Mouse (Mus musculus) liver, embryonic 16.5 days (tissue): ENCODE measurements around the gene Ror2. TPM values are rescaled to one million over a fixed set of nuclear protein-coding genes. Genes with fewer than 3 reads are reported as not detected.

Experiments used
- ATAC-seq: fragments of 200-750 bp; cut with Nextera tagmentation; 2 replicates; pipeline ENCODE4 v1.8.0; 2017; ENCODE audit warnings: low read depth, mild to moderate bottlenecking, moderate number of reproducible peaks, moderate library complexity
- H3K27ac ChIP-seq: fragments of 300-500 bp; sonication (generic); 2 replicates; pipeline ENCODE4 v1.5.1; 2014; ENCODE audit warnings: mild to moderate bottlenecking, low read length
- H3K27me3 ChIP-seq: fragments of 300-500 bp; sonication (generic); 2 replicates; pipeline ENCODE4 v1.6.1; 2014; ENCODE audit warnings: low read depth, low read length, mixed read lengths; ENCODE audit not compliant: control insufficient read depth, insufficient read depth
- H3K36me3 ChIP-seq: fragments of 300-500 bp; sonication (generic); 2 replicates; pipeline ENCODE4 v1.6.1; 2014; ENCODE audit warnings: mild to moderate bottlenecking; ENCODE audit not compliant: control insufficient read depth, insufficient read depth
- H3K4me1 ChIP-seq: fragments of 300-500 bp; sonication (generic); 2 replicates; pipeline ENCODE4 v1.6.1; 2014; ENCODE audit warnings: low read depth, low read length, mixed read lengths; ENCODE audit not compliant: control insufficient read depth
- H3K4me2 ChIP-seq: fragments of 300-500 bp; sonication (generic); 2 replicates; pipeline ENCODE4 v1.6.1; 2014; ENCODE audit warnings: low read depth, low read length, mixed read lengths
- H3K4me3 ChIP-seq: fragments of 300-500 bp; sonication (generic); 2 replicates; pipeline ENCODE4 v1.5.1; 2014; ENCODE audit warnings: low read depth, mild to moderate bottlenecking, low read length
- H3K9ac ChIP-seq: fragments of 300-500 bp; sonication (generic); 2 replicates; pipeline ENCODE4 v1.6.1; 2014; ENCODE audit warnings: low read depth, low read length
- H3K9me3 ChIP-seq: fragments of 300-500 bp; sonication (generic); replicated peaks from 2 replicates; pipeline ENCODE4 v1.6.1; 2016; ENCODE audit warnings: low read length; ENCODE audit not compliant: control insufficient read depth
- WGBS: fragments of 180-500 bp; shearing (Covaris S2); extraction: QIAGEN DNeasy Blood & Tissue Kit; methylation state at CpG from one replicate; pipeline ENCODE4 v1.1.7; 2014; ENCODE audit not compliant: insufficient replicate concordance; 5-methylcytosine and 5-hydroxymethylcytosine counted together
- polyA plus RNA-seq: library from polyadenylated mRNA; unstranded; fragments of >200 nt; fragmentation: Nextera tagmentation; extraction: Ambion mirVana; gene quantifications from 2 replicates; pipeline ENCODE4 v1.2.1, GENCODE M21; 2015

The Ror2 gene
- polyA plus RNA-seq, 1 experiment from 2014 or later: 0.24 TPM

DNA sequence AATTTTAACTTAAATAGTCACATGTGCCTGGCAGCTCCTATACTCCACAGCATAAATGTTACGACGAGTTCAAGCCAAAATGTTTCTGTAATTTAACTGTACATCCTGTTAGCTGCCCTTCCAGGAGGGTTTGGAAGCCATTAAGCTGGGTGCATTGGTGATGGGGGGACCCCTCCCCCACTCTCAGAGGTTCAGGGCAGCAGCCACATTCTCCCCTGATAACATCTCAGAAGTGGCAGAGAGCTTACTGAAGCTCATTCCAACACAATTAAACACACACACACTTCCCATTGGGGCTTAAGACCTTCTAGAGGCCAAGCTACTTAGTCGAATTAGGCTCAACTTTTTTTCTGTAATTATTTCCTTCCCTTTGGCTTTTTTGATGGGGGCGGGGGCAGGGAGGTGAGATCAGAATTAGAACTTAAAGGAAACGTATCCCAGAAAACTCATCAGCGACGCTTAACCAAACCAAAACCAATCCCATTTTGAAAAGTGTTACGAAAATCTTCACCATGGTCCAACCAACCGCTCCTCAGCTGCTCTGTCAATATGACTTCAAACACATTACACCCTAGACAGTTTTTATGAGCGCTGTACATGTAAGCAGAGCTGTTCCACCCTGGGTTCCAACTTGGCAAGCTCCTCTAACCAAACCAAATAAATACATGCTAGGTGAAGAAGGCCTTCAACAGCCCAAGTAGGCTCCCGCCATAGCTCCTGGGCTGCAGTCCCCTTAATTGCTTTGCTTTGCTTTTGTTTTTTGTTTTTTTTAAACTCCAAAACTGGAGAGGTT is 4.1 kb downstream of the Ror2 start:
- Histone ChIP-seq H3K9ac (no peak overlapping the region), H3K27me3 (peaks cover 29% of the 10 kb centered on the region), H3K4me2 (no peak overlapping the region), H3K9me3 (no peaks in the 10 kb centered on the region), H3K27ac (no peak overlapping the region), H3K4me3 (no peak overlapping the region), H3K36me3 (no peaks in the 10 kb centered on the region), H3K4me1 (no peaks in the 10 kb centered on the region)
- 44% methylated on average over 11 of the region's 11 CpGs for WGBS
- no peak for ATAC-seq

DNA sequence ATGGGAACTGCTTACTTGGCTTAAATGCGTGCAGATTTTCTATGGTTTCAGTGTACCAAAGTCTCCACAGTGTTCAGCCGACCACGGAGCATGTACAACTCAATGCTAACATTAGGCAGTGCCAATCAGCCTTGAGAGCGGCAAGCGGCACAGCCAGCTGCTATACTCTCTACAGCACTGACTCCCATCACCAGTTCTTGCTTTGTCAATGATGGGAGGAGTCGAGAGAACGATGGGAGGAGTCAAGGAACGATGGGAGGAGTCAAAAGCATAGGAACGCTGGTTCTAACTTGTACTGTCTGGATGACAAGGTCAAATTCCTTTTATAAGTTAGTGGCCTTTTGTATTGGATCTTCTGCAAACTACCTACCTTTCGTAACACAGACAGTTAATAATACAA is 7.0 kb downstream of the Ror2 start:
- Histone ChIP-seq H3K9me3 (no peaks in the 10 kb centered on the region), H3K27me3 (no peaks in the 10 kb centered on the region; the same call in 1 of the 2 replicates), H3K4me1 (no peaks in the 10 kb centered on the region), H3K4me2 (no peak overlapping the region), H3K27ac (no peak overlapping the region), H3K4me3 (no peak overlapping the region), H3K36me3 (no peaks in the 10 kb centered on the region), H3K9ac (no peak overlapping the region)
- no peak for ATAC-seq
- 56% methylated on average over 10 of the region's 10 CpGs for WGBS

DNA sequence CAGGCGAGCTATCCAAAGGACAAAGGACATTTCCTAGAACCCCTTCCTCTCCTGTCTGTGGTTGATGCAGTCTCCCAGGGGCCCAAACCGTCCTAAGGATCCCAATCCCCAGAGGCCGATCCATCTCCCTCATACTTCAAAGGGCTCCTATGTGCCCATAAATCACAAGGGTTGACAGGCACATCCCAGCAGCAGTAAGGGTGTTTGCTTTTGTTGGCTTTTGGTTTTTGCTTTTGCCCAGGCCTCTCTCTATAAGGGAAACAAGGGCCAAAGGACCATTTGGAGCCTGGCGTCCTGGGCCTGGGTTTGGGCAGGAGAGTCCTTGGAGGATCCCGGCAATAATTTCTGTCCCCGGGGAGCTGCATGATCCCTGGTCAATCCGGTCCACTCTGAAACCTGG is 9.5 kb downstream of the Ror2 start:
- Histone ChIP-seq H3K4me3 (no peak overlapping the region), H3K9ac (no peak overlapping the region), H3K27me3 (no peaks in the 10 kb centered on the region), H3K27ac (no peak overlapping the region), H3K4me2 (no peak overlapping the region), H3K4me1 (no peaks in the 10 kb centered on the region), H3K9me3 (no peaks in the 10 kb centered on the region), H3K36me3 (no peaks in the 10 kb centered on the region)
- no peak for ATAC-seq
- 42% methylated on average over 7 of the region's 7 CpGs for WGBS

DNA sequence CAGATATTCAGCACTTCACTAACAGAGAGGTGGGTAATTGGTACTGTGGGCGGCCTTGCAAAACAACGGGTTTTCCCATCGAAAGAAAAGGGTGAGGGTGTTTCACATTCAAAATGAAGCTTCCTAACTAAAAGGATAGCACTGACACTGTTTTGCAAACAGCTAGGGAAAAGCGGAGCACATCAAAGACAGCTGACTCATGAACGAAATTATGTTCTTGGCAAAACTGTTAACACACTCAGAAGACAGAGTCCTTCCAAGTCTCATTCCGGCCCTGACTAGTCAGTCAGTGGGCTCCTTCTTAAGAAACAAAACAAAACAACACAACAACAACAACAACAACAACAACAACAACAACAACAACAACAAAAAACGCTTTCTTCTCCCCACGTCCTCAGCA is 10.1 kb downstream of the Ror2 start:
- no peak overlapping the region for H3K9ac ChIP-seq
- no peak overlapping the region for H3K4me3 ChIP-seq
- no peaks in the 10 kb centered on the region for H3K27me3 ChIP-seq
- WGBS: 56% methylated on average over 8 of the region's 8 CpGs
- no peak overlapping the region for H3K27ac ChIP-seq
- no peaks in the 10 kb centered on the region for H3K9me3 ChIP-seq
- no peaks in the 10 kb centered on the region for H3K4me1 ChIP-seq
- H3K4me2 ChIP-seq: no peak overlapping the region
- H3K36me3 ChIP-seq: no peaks in the 10 kb centered on the region
- ATAC-seq: no peak

DNA sequence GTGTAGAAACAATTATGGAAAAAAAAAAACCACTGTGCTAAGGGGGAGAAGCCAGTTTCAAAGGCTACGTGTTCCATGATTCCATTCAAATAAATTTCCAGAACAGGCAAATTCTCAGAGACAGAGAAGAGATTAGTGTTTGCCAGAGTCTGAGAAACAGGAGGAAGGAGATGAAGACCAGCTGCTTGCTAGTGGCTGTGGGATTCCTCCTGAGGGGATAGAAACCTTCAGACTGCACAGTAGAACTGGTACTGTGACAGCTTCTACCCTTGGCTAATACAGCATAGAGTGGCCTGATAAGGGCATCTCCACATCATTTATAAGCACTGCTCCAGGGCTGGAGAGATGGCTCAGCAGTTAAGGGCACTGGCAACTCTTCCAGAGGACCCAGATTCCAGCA is 11.2 kb downstream of the Ror2 start:
- no peak overlapping the region for H3K4me2 ChIP-seq
- no peaks in the 10 kb centered on the region for H3K9me3 ChIP-seq
- H3K4me1 ChIP-seq: no peaks in the 10 kb centered on the region
- 79% methylated on average over 1 of the region's 1 CpGs for WGBS
- no peaks in the 10 kb centered on the region for H3K27me3 ChIP-seq
- H3K4me3 ChIP-seq: no peak overlapping the region
- no peak overlapping the region for H3K27ac ChIP-seq
- no peak overlapping the region for H3K9ac ChIP-seq
- no peak for ATAC-seq
- H3K36me3 ChIP-seq: no peaks in the 10 kb centered on the region

- H3K4me3 ChIP-seq: no peak overlapping the region
- no peak for ATAC-seq
- no peak overlapping the region for H3K4me2 ChIP-seq
- H3K36me3 ChIP-seq: no peaks in the 10 kb centered on the region
- H3K4me1 ChIP-seq: no peaks in the 10 kb centered on the region
- H3K9me3 ChIP-seq: no peaks in the 10 kb centered on the region
- no peak overlapping the region for H3K9ac ChIP-seq
- no peaks in the 10 kb centered on the region for H3K27me3 ChIP-seq
- no peak overlapping the region for H3K27ac ChIP-seq
- 55% methylated on average over 3 of the region's 3 CpGs for whole genome bisulfite sequencing
Measured at GRCm38 (mm10) chr13:53271595-53271994, 14.3 kb downstream of the Ror2 start.

- H3K27me3 ChIP-seq: no peaks in the 10 kb centered on the region
- WGBS: 59% methylated on average over 4 of the region's 4 CpGs
- no peaks in the 10 kb centered on the region for H3K9me3 ChIP-seq
- H3K4me2 ChIP-seq: no peak overlapping the region
- no peak for ATAC-seq
- H3K9ac ChIP-seq: no peak overlapping the region
- no peaks in the 10 kb centered on the region for H3K36me3 ChIP-seq
- no peaks in the 10 kb centered on the region for H3K4me1 ChIP-seq
- no peak overlapping the region for H3K4me3 ChIP-seq
- no peak overlapping the region for H3K27ac ChIP-seq
Measured at GRCm38 (mm10) chr13:53270549-53270948, 15.4 kb downstream of the Ror2 start.

DNA sequence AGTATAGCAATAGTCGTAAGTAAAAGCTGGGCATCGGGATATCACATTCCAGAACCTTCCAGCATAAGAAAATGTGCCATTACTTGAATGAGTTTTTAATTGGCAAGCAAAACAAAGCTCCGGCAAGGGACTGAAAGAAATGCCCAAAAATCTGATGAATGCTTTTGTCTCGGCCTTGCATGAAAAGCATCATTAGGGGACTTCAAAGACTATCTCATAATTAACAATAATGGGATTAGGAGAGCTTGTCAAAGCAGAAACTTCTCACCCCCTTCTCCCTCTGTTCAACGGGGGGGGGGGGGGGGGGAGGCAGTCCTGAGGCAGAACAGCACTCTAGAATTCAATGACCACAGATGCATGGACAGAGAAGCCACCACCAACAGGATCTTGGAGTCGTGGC is 17.4 kb downstream of the Ror2 start:
- 59% methylated on average over 5 of the region's 6 CpGs for WGBS
- H3K4me2 ChIP-seq: no peak overlapping the region
- no peaks in the 10 kb centered on the region for H3K36me3 ChIP-seq
- no peak overlapping the region for H3K9ac ChIP-seq
- no peak overlapping the region for H3K27ac ChIP-seq
- no peak for ATAC-seq
- no peaks in the 10 kb centered on the region for H3K9me3 ChIP-seq
- H3K27me3 ChIP-seq: no peaks in the 10 kb centered on the region
- no peak overlapping the region for H3K4me3 ChIP-seq
- no peaks in the 10 kb centered on the region for H3K4me1 ChIP-seq

- Histone ChIP-seq H3K4me1 (no peaks in the 10 kb centered on the region), H3K36me3 (no peaks in the 10 kb centered on the region), H3K4me3 (no peak overlapping the region), H3K27me3 (no peaks in the 10 kb centered on the region), H3K9ac (no peak overlapping the region), H3K27ac (no peak overlapping the region), H3K9me3 (no peaks in the 10 kb centered on the region), H3K4me2 (no peak overlapping the region)
- 49% methylated on average over 6 of the region's 6 CpGs for WGBS
- ATAC-seq: no peak
Measured at GRCm38 (mm10) chr13:53267849-53268248, 18.1 kb downstream of the Ror2 start.
